Mouse (Mus musculus) cerebellum, adult 2 months (tissue): ENCODE measurements around the gene Cadm2.

Experiments used
- CTCF ChIP-seq: fragments of 200-500 bp; IDR thresholded peaks from 2 replicates; pipeline ENCODE4 v1.5.1; 2011; ENCODE audit warnings: low read depth, mild to moderate bottlenecking, control low read depth, low read length, moderate library complexity, borderline replicate concordance; ENCODE audit not compliant: insufficient read depth
- POLR2A ChIP-seq: fragments of 200-500 bp; IDR thresholded peaks from 2 replicates; pipeline ENCODE4 v1.6.1; 2011; ENCODE audit warnings: low read length, control low read depth, borderline replicate concordance; ENCODE audit not compliant: insufficient read depth

DNA sequence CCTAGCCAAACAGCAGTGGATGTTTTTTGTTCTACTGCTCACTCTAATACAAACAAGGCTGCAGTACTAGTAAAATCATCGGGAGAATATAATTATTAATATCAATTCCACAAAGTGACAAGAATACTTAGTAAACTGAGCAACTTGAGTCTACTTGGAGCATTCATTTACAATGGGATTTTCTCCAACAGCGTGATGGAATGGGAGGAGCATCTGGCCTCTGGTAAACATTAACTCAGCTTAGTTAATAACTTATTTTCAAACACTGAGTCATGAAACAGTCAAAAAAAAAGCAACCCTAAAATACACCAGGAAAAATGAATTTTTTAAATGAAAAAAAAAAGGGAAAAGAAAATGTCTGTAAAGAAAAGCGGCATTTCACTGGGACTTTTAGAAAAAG lies 12.2 kb downstream of the Cadm2 start:
- TF ChIP-seq CTCF (no peak), POLR2A (no peak)
